Mouse (Mus musculus) testis, adult 2 months (tissue): ENCODE data around the gene Fbxw10.

Source experiments
- CTCF ChIP-seq: fragments of 200-500 bp; IDR thresholded peaks from 2 replicates; pipeline ENCODE4 v1.5.1; 2012; ENCODE audit warnings: low read depth, mild to moderate bottlenecking, inconsistent platforms, low read length, moderate library complexity; ENCODE audit not compliant: control insufficient read depth, insufficient read depth, insufficient replicate concordance
- POLR2A ChIP-seq: fragments of 200-500 bp; IDR thresholded peaks from 2 replicates; pipeline ENCODE4 v1.6.1; 2012; ENCODE audit warnings: low read depth, mild to moderate bottlenecking, inconsistent platforms, low read length, moderate library complexity; ENCODE audit not compliant: control insufficient read depth

DNA sequence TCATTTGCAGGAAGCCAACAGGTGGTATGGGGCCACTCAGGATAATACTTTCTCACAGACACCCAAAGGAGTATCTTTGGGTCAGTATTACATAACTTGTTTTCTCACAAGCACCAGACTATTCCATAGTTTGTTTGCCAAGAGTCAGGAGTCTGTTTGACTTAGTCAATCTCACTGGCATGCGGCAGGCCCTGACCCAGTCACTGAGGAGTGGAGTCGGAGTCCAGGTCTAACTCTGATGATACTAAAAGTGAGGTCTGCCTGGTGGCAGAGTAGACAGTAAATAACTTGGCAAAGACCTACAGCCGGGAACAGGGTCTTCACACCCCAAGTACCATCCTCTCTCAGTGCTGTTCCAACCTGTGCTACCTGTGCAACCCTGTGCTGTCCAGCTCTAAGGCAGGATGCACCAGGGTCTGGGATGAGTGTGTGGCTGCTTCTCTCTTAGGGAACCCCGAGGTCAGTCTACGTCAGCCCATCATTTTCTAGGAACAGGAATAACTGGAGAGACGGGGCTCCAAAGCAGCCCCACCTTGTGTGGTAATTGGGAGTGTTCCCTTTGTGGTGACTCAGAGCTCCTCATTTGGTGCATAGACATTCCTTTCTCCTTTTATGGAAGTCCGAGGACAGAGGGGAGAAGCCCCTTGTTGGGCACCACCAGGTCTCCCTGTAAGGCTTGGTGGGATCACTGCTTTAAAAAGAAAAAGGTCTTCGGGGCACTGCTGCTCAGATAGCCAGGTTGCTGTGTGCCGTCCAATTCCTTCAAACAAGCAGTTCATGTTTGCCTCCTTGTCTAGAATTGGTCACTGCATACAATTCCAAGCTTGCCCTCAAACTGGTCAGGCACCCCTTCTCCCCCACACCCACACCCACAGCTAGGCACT is 21.4 kb upstream of the Fbxw10 start:
- TF ChIP-seq CTCF (no peak), POLR2A (no peak)
